Mouse (Mus musculus): ENCODE results near the gene Adcy4. TPM values are rescaled to one million over a fixed set of nuclear protein-coding genes. Genes with fewer than 3 reads are reported as not detected.

The Adcy4 gene
- total RNA-seq, 2 experiments from 2014 or later, result 3.0 to 6.3 TPM

DNA sequence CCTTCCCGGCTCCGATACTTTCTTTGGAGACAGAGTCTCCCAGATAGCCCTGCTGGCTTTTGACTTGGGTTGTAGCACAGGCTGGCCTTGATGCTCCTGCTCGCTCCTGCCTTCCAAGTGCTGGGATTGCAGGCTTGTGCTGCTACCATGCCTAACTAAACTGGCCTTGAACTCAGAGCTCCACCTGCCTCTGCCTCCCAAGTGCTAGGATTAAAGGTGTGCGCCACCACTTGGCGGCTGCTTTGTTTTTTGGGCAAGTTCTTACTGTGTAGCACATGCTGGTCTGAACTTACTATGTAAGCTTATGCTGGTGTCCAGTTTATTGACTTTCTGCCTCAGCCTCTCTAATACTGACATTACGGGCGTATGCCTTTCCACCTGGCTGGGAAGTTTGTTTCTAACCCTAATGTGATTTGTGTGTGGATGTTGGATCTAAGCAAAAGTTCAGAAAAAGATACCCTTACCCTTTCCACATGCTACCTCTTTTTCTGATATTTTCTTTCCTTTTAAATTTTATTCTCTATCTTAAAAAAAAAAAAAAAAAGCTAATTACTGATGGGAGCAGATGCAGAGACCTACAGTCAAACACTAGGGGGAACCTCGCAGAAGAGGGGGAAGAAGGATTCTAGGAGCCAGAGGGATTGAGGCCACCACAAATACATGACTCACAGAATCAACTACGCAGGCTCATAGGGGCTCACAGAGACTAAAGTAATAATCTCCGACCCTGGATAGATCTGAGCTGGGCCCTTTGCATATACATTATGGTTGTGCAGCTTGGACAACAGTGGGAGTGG, 36.6 kb downstream of the Adcy4 start:
- intact Hi-C loops (cut with DNase I), result no loop called here
- no peak; the same call in 1 of the 2 replicates for TF ChIP-seq CTCF (IDR thresholded peaks at IDR 0.05)
- no peak overlapping the region for H3K4me3 ChIP-seq
- H3K27ac ChIP-seq, result no peak overlapping the region
- no peak for DNase-seq (ENCODE audit: extremely low spot score in 1 of 2, low spot score in 2 of 2)

DNA sequence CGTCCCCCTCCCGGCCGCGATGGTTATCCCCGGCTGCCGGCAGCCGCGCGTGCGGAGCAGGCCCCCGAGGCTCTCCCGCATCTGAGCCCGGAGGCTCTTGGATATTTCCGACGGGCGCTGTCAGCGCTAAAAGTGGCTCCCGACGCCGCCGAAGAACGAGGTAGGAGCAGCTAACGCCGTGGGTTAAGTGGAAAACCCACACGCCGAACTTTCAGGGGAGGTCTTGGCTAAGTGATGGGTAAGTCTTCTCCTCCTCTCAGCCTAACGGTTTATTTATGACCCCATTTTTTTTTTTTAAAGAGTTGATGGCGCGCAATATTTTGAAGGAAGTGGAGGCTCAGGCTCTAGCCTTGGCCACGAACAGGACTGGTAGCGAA, 38.0 kb downstream of the Adcy4 start:
- intact Hi-C loops (cut with DNase I), result loop anchor here (2.0 kb wide), 1 partner anchor 23 kb away; the partner anchor contains the start of gene Rabggta
- H3K4me3 ChIP-seq, result peak overlapping the region; percentile 82
- TF ChIP-seq CTCF (IDR thresholded peaks at IDR 0.05), result no peak
- DNase-seq (ENCODE audit: extremely low spot score in 1 of 2, low spot score in 2 of 2), result no peak
- peak overlapping the region; percentile 32; the same call in 1 of the 2 replicates for H3K27ac ChIP-seq

DNA sequence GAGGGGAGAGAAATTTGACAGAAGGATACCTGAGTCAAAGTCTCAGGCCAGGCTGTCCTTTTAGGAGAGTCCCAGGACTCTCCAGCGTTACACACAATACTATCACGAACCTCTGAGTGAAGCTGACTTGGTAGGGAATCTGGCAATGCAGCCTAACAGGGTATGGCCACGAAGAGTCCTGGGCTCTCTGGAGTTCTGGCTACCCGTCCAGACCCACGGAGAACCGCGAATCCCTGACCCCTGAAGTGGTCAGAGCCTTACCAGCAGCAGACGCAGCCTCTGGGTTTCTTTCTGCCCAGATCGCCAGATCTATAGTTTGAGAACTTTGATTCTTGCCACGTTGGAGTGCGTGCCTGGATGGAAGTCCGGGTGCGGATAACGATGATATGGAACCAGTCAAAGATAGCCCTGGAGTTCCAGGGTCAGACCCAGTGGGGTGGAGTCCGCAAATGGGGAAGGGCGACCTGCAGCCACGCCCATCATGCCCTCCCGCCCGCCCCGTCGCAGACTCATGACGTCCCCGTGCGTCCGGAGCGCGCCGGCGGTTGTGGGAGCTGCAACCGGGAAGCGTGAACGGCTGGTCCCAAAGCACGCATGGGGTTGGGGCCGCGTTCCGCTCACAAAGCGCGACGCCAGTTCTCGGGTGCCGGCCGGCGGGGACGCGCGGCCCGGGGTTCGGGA, 38.6 kb downstream of the Adcy4 start, which contains the start of the genes Dhrs1 and Nop9:
Gene Dhrs1 (minus strand): TSS at position 511 of the 681 bp plus-strand sequence.
Gene Nop9 (plus strand): TSS at position 514 of the 681 bp plus-strand sequence.
- peak within 1 kb of the TSS; percentile 69 for H3K27ac ChIP-seq
- intact Hi-C loops (cut with DNase I), result loop anchor here (2.0 kb wide), 1 partner anchor 23 kb away; the partner anchor contains the start of gene Rabggta
- DNase-seq (ENCODE audit: extremely low spot score in 1 of 2, low spot score in 2 of 2), result peak; percentile 84 to 90
- peak within 1 kb of the TSS; percentile 82 for H3K4me3 ChIP-seq
- no peak; the same call in none of the 2 replicates for TF ChIP-seq CTCF (IDR thresholded peaks at IDR 0.05)

GRCm38 (mm10) chr14:55743711-55744110, 40.2 kb downstream of the Adcy4 start:
- peak; percentile 98 for TF ChIP-seq CTCF (IDR thresholded peaks at IDR 0.05)
- intact Hi-C loops (cut with DNase I), result loop anchor here (1.0 to 2.0 kb wide), 2 partner anchors 21 to 61 kb away; partner anchors contain the start of gene Rabggta
- Histone ChIP-seq H3K27ac (no peak overlapping the region), H3K4me3 (no peak overlapping the region)
- peak; percentile 84 to 90 for DNase-seq (ENCODE audit: extremely low spot score in 1 of 2, low spot score in 2 of 2)

DNA sequence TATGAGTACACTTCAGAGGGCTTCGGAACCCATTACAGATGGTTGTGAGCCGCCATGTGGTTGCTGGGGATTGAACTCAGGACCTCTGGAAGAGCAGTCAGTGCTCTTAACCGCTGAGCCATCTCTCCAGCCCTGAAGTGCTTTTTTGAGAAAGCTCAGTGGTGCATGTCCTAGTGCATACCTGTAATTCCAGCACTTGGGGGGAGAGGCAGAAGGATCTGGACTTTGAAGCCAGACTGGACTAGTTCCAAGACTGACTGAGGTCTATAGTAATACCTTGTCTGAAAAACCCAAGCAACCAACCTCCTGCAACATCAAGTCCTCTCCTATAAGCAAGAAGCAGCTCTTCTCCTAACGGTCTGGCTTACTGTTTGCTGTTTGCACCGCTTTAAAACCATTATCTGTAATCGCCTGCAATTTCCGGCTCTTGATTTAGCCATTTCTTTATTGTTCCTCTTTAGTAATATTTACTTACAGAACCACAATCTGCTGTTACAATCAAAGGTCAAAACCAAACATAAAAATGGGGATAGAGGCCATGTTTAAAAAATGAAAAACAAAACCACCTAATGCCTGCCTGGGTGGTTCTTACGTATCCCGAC, 46.7 kb downstream of the Adcy4 start:
- no peak for TF ChIP-seq CTCF (IDR thresholded peaks at IDR 0.05)
- no peak overlapping the region for H3K4me3 ChIP-seq
- intact Hi-C loops (cut with DNase I), result no loop called here
- no peak overlapping the region for H3K27ac ChIP-seq
- no peak for DNase-seq (ENCODE audit: extremely low spot score in 1 of 2, low spot score in 2 of 2)

- no peak overlapping the region for H3K27ac ChIP-seq
- no peak overlapping the region for H3K4me3 ChIP-seq
- no peak for TF ChIP-seq CTCF (IDR thresholded peaks at IDR 0.05)
- intact Hi-C loops (cut with DNase I), result no loop called here
- DNase-seq (ENCODE audit: extremely low spot score in 1 of 2, low spot score in 2 of 2), result no peak
These were observed 48.1 kb downstream of the Adcy4 start for GRCm38 (mm10) chr14:55735758-55736157.

DNA sequence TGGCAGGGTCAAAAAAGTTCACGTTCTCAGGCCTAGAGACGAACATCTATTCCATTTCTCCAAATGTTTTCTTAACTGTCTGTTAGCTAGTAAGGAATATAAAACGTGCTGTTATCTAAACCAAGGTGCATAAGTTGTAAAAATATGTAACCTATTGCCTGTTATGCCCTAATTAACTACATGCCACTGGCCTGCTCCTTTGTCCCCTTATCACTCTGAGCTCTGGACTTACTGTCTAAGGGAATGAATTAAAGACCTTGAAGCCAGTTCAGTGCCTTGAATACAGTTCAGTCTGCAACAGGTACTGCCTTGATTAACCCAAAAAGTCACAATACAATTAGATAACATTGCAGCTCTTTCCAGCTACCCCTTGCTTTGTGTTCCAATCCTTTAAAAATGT, 48.6 kb downstream of the Adcy4 start:
- Histone ChIP-seq H3K27ac (no peak overlapping the region), H3K4me3 (no peak overlapping the region)
- intact Hi-C loops (cut with DNase I), result no loop called here
- no peak for TF ChIP-seq CTCF (IDR thresholded peaks at IDR 0.05)
- DNase-seq (ENCODE audit: extremely low spot score in 1 of 2, low spot score in 2 of 2), result no peak

- TF ChIP-seq CTCF (IDR thresholded peaks at IDR 0.05), result no peak
- no peak overlapping the region for H3K27ac ChIP-seq
- H3K4me3 ChIP-seq, result no peak overlapping the region
- DNase-seq (ENCODE audit: extremely low spot score in 1 of 2, low spot score in 2 of 2), result no peak
- intact Hi-C loops (cut with DNase I), result no loop called here
These were observed 49.0 kb downstream of the Adcy4 start for GRCm38 (mm10) chr14:55734869-55735268.

GRCm38 (mm10) chr14:55733889-55734288, 50.0 kb downstream of the Adcy4 start:
- no peak for TF ChIP-seq CTCF (IDR thresholded peaks at IDR 0.05)
- DNase-seq (ENCODE audit: extremely low spot score in 1 of 2, low spot score in 2 of 2), result no peak
- intact Hi-C loops (cut with DNase I), result no loop called here
- H3K27ac ChIP-seq, result no peak overlapping the region
- no peak overlapping the region for H3K4me3 ChIP-seq

DNA sequence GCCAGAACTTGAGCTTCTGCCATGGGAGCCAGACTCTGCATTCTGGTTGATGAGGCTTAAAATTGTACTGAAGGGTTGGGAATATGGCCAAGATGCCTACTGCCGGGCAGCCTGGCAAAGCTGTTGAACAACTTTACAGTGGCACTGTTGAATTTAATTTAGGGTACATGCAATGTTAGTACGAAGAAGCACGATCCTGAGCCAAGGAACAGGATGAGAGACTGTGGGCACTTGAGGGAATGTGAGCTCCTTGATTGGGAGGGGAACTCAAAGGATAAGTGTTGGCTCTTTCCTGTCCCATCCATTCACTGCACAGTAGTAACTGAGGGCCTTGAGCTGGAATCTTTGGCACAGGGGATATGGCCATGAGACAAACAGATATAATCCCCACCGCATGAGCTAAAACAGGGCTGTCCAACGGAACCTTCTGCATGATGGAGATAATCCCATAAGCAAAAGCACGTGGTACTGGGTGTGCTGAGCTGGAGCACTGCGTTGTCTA, 53.3 kb downstream of the Adcy4 start:
- no peak for TF ChIP-seq CTCF (IDR thresholded peaks at IDR 0.05)
- Histone ChIP-seq H3K4me3 (no peak overlapping the region), H3K27ac (no peak overlapping the region; the same call in 1 of the 2 replicates)
- intact Hi-C loops (cut with DNase I), result no loop called here
- DNase-seq (ENCODE audit: extremely low spot score in 1 of 2, low spot score in 2 of 2), result no peak

DNA sequence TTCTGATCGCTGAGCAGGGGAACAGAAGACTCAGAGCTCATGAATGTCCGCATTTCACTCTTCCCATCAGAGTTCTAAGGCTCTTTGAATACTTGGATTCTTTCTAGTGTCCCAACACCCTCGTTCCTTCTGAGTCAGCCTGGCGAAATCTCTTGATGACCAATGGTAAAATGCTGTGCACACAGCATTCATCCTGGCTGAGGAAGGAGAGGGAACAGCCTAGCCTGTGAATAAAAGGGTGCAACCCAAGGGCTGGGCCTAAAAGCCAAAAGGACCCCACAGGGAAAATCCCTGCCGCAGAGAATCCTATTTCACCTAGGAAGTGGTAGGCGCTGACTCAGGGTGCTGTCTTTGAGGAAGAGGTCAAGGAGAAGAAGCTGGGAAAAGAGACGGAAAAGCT, 53.8 kb downstream of the Adcy4 start:
- H3K4me3 ChIP-seq, result no peak overlapping the region
- H3K27ac ChIP-seq, result peak overlapping the region; percentile 20; the same call in 1 of the 2 replicates
- no peak for TF ChIP-seq CTCF (IDR thresholded peaks at IDR 0.05)
- intact Hi-C loops (cut with DNase I), result no loop called here
- no peak for DNase-seq (ENCODE audit: extremely low spot score in 1 of 2, low spot score in 2 of 2)

Measured in left cerebral cortex, adult 2 months (tissue).